Mouse (Mus musculus): ENCODE measurements around the gene Galnt14.
A peak's percentile ranks its signal among the peaks of the same experiment; 100 is the strongest.

Galnt14 gene

GRCm38 (mm10) chr17:73507804-73508535, 202.3 kb downstream of the Galnt14 start:
- no peak for DNase-seq (ENCODE audit: low read depth, low spot score)

- no peak for DNase-seq (ENCODE audit: low read depth, low spot score)
These were observed 206.1 kb downstream of the Galnt14 start for GRCm38 (mm10) chr17:73504111-73504510.

- DNase-seq (ENCODE audit: low read depth, low spot score) = no peak
These were observed 207.6 kb downstream of the Galnt14 start for GRCm38 (mm10) chr17:73502613-73503012.

GRCm38 (mm10) chr17:73489519-73489918, 220.7 kb downstream of the Galnt14 start:
- DNase-seq (ENCODE audit: low read depth, low spot score) = no peak

- no peak for DNase-seq (ENCODE audit: low read depth, low spot score)
These were observed 222.5 kb downstream of the Galnt14 start for GRCm38 (mm10) chr17:73487792-73488191.

- DNase-seq (ENCODE audit: low read depth, low spot score) = no peak
These were observed 222.9 kb downstream of the Galnt14 start for GRCm38 (mm10) chr17:73487380-73487779.

GRCm38 (mm10) chr17:73477096-73478076, 232.9 kb downstream of the Galnt14 start:
- DNase-seq (ENCODE audit: low read depth, low spot score) = no peak

GRCm38 (mm10) chr17:73474371-73474770, 235.9 kb downstream of the Galnt14 start:
- DNase-seq (ENCODE audit: low read depth, low spot score) = no peak

GRCm38 (mm10) chr17:73473012-73473411, 237.2 kb downstream of the Galnt14 start:
- no peak for DNase-seq (ENCODE audit: low read depth, low spot score)

GRCm38 (mm10) chr17:73460874-73461273, 249.4 kb downstream of the Galnt14 start:
- DNase-seq (ENCODE audit: low read depth, low spot score) = no peak

GRCm38 (mm10) chr17:73458741-73459140, 251.5 kb downstream of the Galnt14 start:
- no peak for DNase-seq (ENCODE audit: low read depth, low spot score)

- DNase-seq (ENCODE audit: low read depth, low spot score) = no peak
These were observed 253.7 kb downstream of the Galnt14 start for GRCm38 (mm10) chr17:73456551-73456950.

- DNase-seq (ENCODE audit: low read depth, low spot score) = peak; percentile 24
These were observed 256.6 kb downstream of the Galnt14 start for GRCm38 (mm10) chr17:73453646-73454045.

- no peak for DNase-seq (ENCODE audit: low read depth, low spot score)
These were observed 258.0 kb downstream of the Galnt14 start for GRCm38 (mm10) chr17:73452151-73452760.

GRCm38 (mm10) chr17:73449104-73449503, 261.1 kb downstream of the Galnt14 start:
- no peak for DNase-seq (ENCODE audit: low read depth, low spot score)
